Mouse (Mus musculus): ENCODE measurements around the gene Lgals9. TPM values are rescaled to one million over a fixed set of nuclear protein-coding genes. Genes with fewer than 3 reads are reported as not detected.

Lgals9 gene
- polyA plus RNA-seq, 1 experiment from 2014 or later = 7.8 TPM

- no peaks in the 10 kb centered on the region for H3K27me3 ChIP-seq
- ATAC-seq (replicated peaks) = no peak
- 25% methylated on average over 4 of the region's 4 CpGs for WGBS
- no peak overlapping the region for H3K4me3 ChIP-seq
- H3K9ac ChIP-seq (replicated peaks) = no peak overlapping the region
- H3K27ac ChIP-seq (replicated peaks) = no peak overlapping the region
- no peaks in the 10 kb centered on the region for H3K9me3 ChIP-seq
- H3K4me2 ChIP-seq (replicated peaks) = no peak overlapping the region
- H3K4me1 ChIP-seq = no peaks in the 10 kb centered on the region
- H3K36me3 ChIP-seq = no peaks in the 10 kb centered on the region
Measured at GRCm38 (mm10) chr11:78967371-78967770, 17.4 kb downstream of the Lgals9 start.

GRCm38 (mm10) chr11:78961221-78961620 lies 23.5 kb downstream of the Lgals9 start:
- Histone ChIP-seq H3K9ac (replicated peaks) (no peak overlapping the region), H3K27me3 (no peaks in the 10 kb centered on the region), H3K27ac (replicated peaks) (no peak overlapping the region), H3K9me3 (no peaks in the 10 kb centered on the region), H3K4me1 (no peaks in the 10 kb centered on the region), H3K4me3 (no peak overlapping the region), H3K4me2 (replicated peaks) (no peak overlapping the region), H3K36me3 (no peaks in the 10 kb centered on the region)
- WGBS = 85% methylated on average over 5 of the region's 5 CpGs
- no peak for ATAC-seq (replicated peaks)

- H3K9me3 ChIP-seq = no peaks in the 10 kb centered on the region
- no peaks in the 10 kb centered on the region for H3K27me3 ChIP-seq
- ATAC-seq (replicated peaks) = no peak
- no peaks in the 10 kb centered on the region for H3K4me1 ChIP-seq
- H3K36me3 ChIP-seq = no peaks in the 10 kb centered on the region
- H3K27ac ChIP-seq (replicated peaks) = no peak overlapping the region
- no peak overlapping the region for H3K9ac ChIP-seq (replicated peaks)
- H3K4me2 ChIP-seq (replicated peaks) = no peak overlapping the region
- H3K4me3 ChIP-seq = no peak overlapping the region
- 65% methylated on average over 5 of the region's 5 CpGs for WGBS
Measured at GRCm38 (mm10) chr11:78959841-78960520, 24.8 kb downstream of the Lgals9 start.

- Histone ChIP-seq H3K27ac (replicated peaks) (no peak overlapping the region), H3K4me2 (replicated peaks) (no peak overlapping the region), H3K27me3 (no peaks in the 10 kb centered on the region), H3K9ac (replicated peaks) (no peak overlapping the region), H3K9me3 (no peaks in the 10 kb centered on the region), H3K4me3 (no peak overlapping the region), H3K36me3 (no peaks in the 10 kb centered on the region), H3K4me1 (no peaks in the 10 kb centered on the region)
- no peak for ATAC-seq (replicated peaks)
- WGBS = 77% methylated on average over 8 of the region's 8 CpGs
Measured at GRCm38 (mm10) chr11:78959367-78959766, 25.4 kb downstream of the Lgals9 start.

GRCm38 (mm10) chr11:78956260-78956659 lies 28.5 kb downstream of the Lgals9 start:
- 7% methylated on average over 7 of the region's 7 CpGs for whole genome bisulfite sequencing
- no peak overlapping the region for H3K9ac ChIP-seq (replicated peaks)
- peaks cover 7% of the 10 kb centered on the region; the same call in 1 of the 2 replicates for H3K27me3 ChIP-seq

GRCm38 (mm10) chr11:78952467-78952866 lies 32.3 kb downstream of the Lgals9 start:
- Histone ChIP-seq H3K36me3 (no peaks in the 10 kb centered on the region), H3K4me1 (0 out of 2 replicates have a peak, but pooled peaks cover 3% of the 10 kb centered on the region), H3K27ac (replicated peaks) (no peak overlapping the region), H3K9ac (replicated peaks) (no peak overlapping the region), H3K4me3 (peak overlapping the region; percentile 21), H3K4me2 (replicated peaks) (peak overlapping the region; percentile 35), H3K9me3 (no peaks in the 10 kb centered on the region), H3K27me3 (peaks cover 9% of the 10 kb centered on the region; the same call in 1 of the 2 replicates)
- WGBS = 7% methylated on average over 17 of the region's 17 CpGs
- ATAC-seq (replicated peaks) = no peak

More at GRCm38 (mm10) chr11:78956260-78956659, 28.5 kb downstream of the Lgals9 start:
- ATAC-seq (replicated peaks) = no peak
- Histone ChIP-seq H3K9me3 (no peaks in the 10 kb centered on the region), H3K36me3 (no peaks in the 10 kb centered on the region), H3K27ac (replicated peaks) (no peak overlapping the region), H3K4me1 (0 out of 2 replicates have a peak, but pooled peaks cover 3% of the 10 kb centered on the region), H3K4me2 (replicated peaks) (no peak overlapping the region), H3K4me3 (no peak overlapping the region)

GRCm38 (mm10) chr11:78950365-78950764 lies 34.4 kb downstream of the Lgals9 start:
- peaks cover 9% of the 10 kb centered on the region; the same call in 1 of the 2 replicates for H3K27me3 ChIP-seq
- H3K4me2 ChIP-seq (replicated peaks) = no peak overlapping the region
- no peak overlapping the region for H3K4me3 ChIP-seq
- H3K9ac ChIP-seq (replicated peaks) = no peak overlapping the region
- no peak overlapping the region for H3K27ac ChIP-seq (replicated peaks)
- H3K4me1 ChIP-seq = 0 out of 2 replicates have a peak, but pooled peaks cover 3% of the 10 kb centered on the region
- WGBS = 80% methylated on average over 8 of the region's 8 CpGs
- H3K36me3 ChIP-seq = no peaks in the 10 kb centered on the region
- no peak for ATAC-seq (replicated peaks)
- H3K9me3 ChIP-seq = no peaks in the 10 kb centered on the region

GRCm38 (mm10) chr11:78943083-78943482 lies 41.7 kb downstream of the Lgals9 start:
- no peaks in the 10 kb centered on the region for H3K36me3 ChIP-seq
- H3K4me3 ChIP-seq = no peak overlapping the region
- no peak for ATAC-seq (replicated peaks)
- no peaks in the 10 kb centered on the region for H3K27me3 ChIP-seq
- no peak overlapping the region for H3K9ac ChIP-seq (replicated peaks)
- no peak overlapping the region for H3K27ac ChIP-seq (replicated peaks)
- H3K9me3 ChIP-seq = no peaks in the 10 kb centered on the region
- H3K4me2 ChIP-seq (replicated peaks) = no peak overlapping the region
- WGBS = 97% methylated on average over 1 of the region's 1 CpGs
- no peaks in the 10 kb centered on the region for H3K4me1 ChIP-seq

- WGBS = 83% methylated on average over 6 of the region's 6 CpGs
- H3K4me2 ChIP-seq (replicated peaks) = no peak overlapping the region
- no peaks in the 10 kb centered on the region for H3K4me1 ChIP-seq
- no peaks in the 10 kb centered on the region for H3K27me3 ChIP-seq
- no peak overlapping the region for H3K9ac ChIP-seq (replicated peaks)
- no peak overlapping the region for H3K4me3 ChIP-seq
- H3K9me3 ChIP-seq = no peaks in the 10 kb centered on the region
- H3K27ac ChIP-seq (replicated peaks) = no peak overlapping the region
- no peaks in the 10 kb centered on the region for H3K36me3 ChIP-seq
- ATAC-seq (replicated peaks) = no peak
Measured at GRCm38 (mm10) chr11:78935178-78935577, 49.6 kb downstream of the Lgals9 start.

GRCm38 (mm10) chr11:78934727-78935126 lies 50.0 kb downstream of the Lgals9 start:
- WGBS = 83% methylated on average over 4 of the region's 4 CpGs
- Histone ChIP-seq H3K9me3 (no peaks in the 10 kb centered on the region), H3K9ac (replicated peaks) (no peak overlapping the region), H3K4me1 (no peaks in the 10 kb centered on the region), H3K27me3 (no peaks in the 10 kb centered on the region), H3K36me3 (no peaks in the 10 kb centered on the region), H3K27ac (replicated peaks) (no peak overlapping the region), H3K4me3 (no peak overlapping the region), H3K4me2 (replicated peaks) (no peak overlapping the region)
- no peak for ATAC-seq (replicated peaks)

GRCm38 (mm10) chr11:78934307-78934706 lies 50.4 kb downstream of the Lgals9 start:
- H3K27ac ChIP-seq (replicated peaks) = no peak overlapping the region
- no peak for ATAC-seq (replicated peaks)
- 83% methylated on average over 7 of the region's 7 CpGs for WGBS

GRCm38 (mm10) chr11:78929345-78929744 lies 55.4 kb downstream of the Lgals9 start:
- WGBS = 37% methylated on average over 5 of the region's 5 CpGs
- Histone ChIP-seq H3K4me1 (peaks cover 14% of the 10 kb centered on the region), H3K4me2 (replicated peaks) (no peak overlapping the region), H3K27ac (replicated peaks) (no peak overlapping the region), H3K27me3 (peaks cover 27% of the 10 kb centered on the region), H3K9me3 (no peaks in the 10 kb centered on the region), H3K4me3 (no peak overlapping the region), H3K9ac (replicated peaks) (no peak overlapping the region), H3K36me3 (no peaks in the 10 kb centered on the region)
- ATAC-seq (replicated peaks) = 0 out of 2 replicates have a peak, but pooled peaks have one; percentile 8

More at GRCm38 (mm10) chr11:78934307-78934706, 50.4 kb downstream of the Lgals9 start:
- no peaks in the 10 kb centered on the region for H3K27me3 ChIP-seq
- no peaks in the 10 kb centered on the region for H3K36me3 ChIP-seq
- H3K9ac ChIP-seq (replicated peaks) = no peak overlapping the region
- H3K9me3 ChIP-seq = no peaks in the 10 kb centered on the region
- peaks cover 4% of the 10 kb centered on the region; the same call in 1 of the 2 replicates for H3K4me1 ChIP-seq
- no peak overlapping the region for H3K4me2 ChIP-seq (replicated peaks)
- no peak overlapping the region for H3K4me3 ChIP-seq
